Mouse (Mus musculus): ENCODE measurements around the gene Eif2ak3. TPM values are rescaled to one million over a fixed set of nuclear protein-coding genes. Genes with fewer than 3 reads are reported as not detected.

Gene Eif2ak3
- polyA plus RNA-seq, 1 experiment from 2014 or later: 9.8 TPM

DNA sequence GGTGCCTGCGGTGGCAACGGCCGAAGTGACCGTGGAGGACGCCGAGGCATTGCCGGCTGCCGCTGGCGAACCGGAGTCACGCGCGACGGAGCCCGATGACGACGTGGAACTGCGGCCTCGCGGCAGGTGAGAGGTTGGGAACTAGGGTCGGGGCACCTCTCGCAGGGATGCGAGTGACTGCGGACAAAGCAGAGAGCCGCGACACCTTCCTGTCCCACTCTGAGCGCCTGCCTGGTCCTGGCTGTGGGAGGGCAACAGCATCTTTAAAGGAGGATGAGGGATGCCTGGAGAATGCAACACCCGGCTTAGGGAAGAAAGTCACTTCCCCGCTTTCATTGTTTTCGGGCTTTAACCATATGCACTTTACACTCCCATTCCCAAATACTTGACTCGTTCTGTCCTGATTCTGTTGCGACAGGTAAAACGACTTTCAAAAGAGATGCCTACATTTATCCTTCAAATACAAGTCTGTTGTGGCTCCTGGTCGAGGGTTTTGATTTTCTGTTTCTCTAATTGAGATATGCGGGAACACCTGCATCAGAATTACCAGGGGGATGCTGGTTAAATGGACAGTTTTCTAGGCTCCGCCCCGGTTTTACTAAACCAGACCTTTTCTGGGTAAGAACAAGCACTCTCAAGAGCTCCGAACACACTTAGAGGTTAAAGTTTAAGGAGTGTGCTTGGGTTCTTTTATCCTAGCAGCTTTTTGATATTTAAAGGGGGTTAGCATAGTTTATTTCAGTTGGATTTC, 756 bp downstream of the Eif2ak3 start:
- WGBS: 1% methylated on average over 38 of the region's 38 CpGs
- Histone ChIP-seq H3K36me3 (ENCODE audit: control insufficient read depth, insufficient read depth, low read length) (no peaks in the 10 kb centered on the region), H3K4me3 (ENCODE audit: low read length) (peak overlapping the region; percentile 95), H3K4me1 (ENCODE audit: control insufficient read depth, insufficient read depth, low read length) (peaks cover 7% of the 10 kb centered on the region; the same call in 1 of the 2 replicates), H3K27ac (ENCODE audit: low read depth, low read length) (no peak overlapping the region), H3K9ac (ENCODE audit: low read depth, low read length) (peak overlapping the region; percentile 86), H3K9me3 (ENCODE audit: control insufficient read depth, low read length) (no peaks in the 10 kb centered on the region), H3K4me2 (replicated peaks; ENCODE audit: low read depth, low read length) (peak overlapping the region; percentile 77), H3K27me3 (ENCODE audit: control insufficient read depth, insufficient read depth, low read length) (no peaks in the 10 kb centered on the region)
- ATAC-seq (ENCODE audit: low FRiP score, low TSS enrichment): no peak; the same call in 1 of the 2 replicates

DNA sequence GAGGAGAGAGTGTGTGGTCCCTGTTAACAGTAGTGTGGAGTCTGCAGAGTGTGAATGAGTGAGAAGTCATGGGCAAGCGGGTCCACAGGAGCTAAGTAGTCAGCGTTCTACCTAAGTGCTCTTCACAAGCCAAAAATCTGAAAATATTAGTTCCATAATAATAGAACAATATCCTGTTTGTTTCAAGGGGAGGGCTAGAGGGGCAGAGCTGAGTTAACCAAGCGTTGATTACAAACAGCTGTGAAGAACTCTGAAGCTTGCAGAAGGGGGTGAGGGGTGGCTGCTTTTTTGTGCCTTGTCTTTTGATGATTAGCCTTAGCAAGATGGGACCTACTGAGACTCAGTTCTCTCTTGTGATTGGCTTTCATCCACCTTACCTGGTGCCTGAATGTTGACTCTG, 3.1 kb downstream of the Eif2ak3 start:
- Histone ChIP-seq H3K4me2 (replicated peaks; ENCODE audit: low read depth, low read length) (no peak overlapping the region), H3K9ac (ENCODE audit: low read depth, low read length) (no peak overlapping the region), H3K9me3 (ENCODE audit: control insufficient read depth, low read length) (no peaks in the 10 kb centered on the region), H3K36me3 (ENCODE audit: control insufficient read depth, insufficient read depth, low read length) (no peaks in the 10 kb centered on the region), H3K27ac (ENCODE audit: low read depth, low read length) (no peak overlapping the region), H3K27me3 (ENCODE audit: control insufficient read depth, insufficient read depth, low read length) (no peaks in the 10 kb centered on the region), H3K4me1 (ENCODE audit: control insufficient read depth, insufficient read depth, low read length) (peaks cover 7% of the 10 kb centered on the region; the same call in 1 of the 2 replicates), H3K4me3 (ENCODE audit: low read length) (no peak overlapping the region)
- 63% methylated on average over 3 of the region's 3 CpGs for WGBS
- ATAC-seq (ENCODE audit: low FRiP score, low TSS enrichment): no peak

DNA sequence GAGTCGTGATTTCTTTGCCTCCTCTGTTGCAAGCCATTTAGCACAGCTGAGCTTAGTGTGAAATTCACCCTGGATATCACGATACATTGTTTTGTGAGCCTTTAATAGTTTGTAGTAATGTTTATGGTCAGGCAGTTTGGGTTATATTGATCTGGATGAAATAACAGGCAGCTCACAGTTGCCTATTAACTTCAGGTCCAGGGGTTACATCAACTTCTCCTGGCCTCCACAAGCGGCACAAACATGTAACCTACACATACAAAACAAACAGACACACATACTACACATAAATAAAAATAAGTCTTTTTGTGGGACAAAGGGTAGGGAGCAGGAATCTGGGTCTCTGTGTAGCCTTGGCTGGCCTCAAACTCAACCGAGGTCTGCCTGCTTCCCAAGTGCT, 9.1 kb downstream of the Eif2ak3 start:
- no peak overlapping the region for H3K9ac ChIP-seq (ENCODE audit: low read depth, low read length)
- H3K4me2 ChIP-seq (replicated peaks; ENCODE audit: low read depth, low read length): no peak overlapping the region
- 59% methylated on average over 4 of the region's 4 CpGs for WGBS
- H3K9me3 ChIP-seq (ENCODE audit: control insufficient read depth, low read length): no peaks in the 10 kb centered on the region
- H3K36me3 ChIP-seq (ENCODE audit: control insufficient read depth, insufficient read depth, low read length): no peaks in the 10 kb centered on the region
- H3K27ac ChIP-seq (ENCODE audit: low read depth, low read length): no peak overlapping the region
- no peak for ATAC-seq (ENCODE audit: low FRiP score, low TSS enrichment)
- no peak overlapping the region for H3K4me3 ChIP-seq (ENCODE audit: low read length)
- H3K27me3 ChIP-seq (ENCODE audit: control insufficient read depth, insufficient read depth, low read length): no peaks in the 10 kb centered on the region
- no peaks in the 10 kb centered on the region for H3K4me1 ChIP-seq (ENCODE audit: control insufficient read depth, insufficient read depth, low read length)

DNA sequence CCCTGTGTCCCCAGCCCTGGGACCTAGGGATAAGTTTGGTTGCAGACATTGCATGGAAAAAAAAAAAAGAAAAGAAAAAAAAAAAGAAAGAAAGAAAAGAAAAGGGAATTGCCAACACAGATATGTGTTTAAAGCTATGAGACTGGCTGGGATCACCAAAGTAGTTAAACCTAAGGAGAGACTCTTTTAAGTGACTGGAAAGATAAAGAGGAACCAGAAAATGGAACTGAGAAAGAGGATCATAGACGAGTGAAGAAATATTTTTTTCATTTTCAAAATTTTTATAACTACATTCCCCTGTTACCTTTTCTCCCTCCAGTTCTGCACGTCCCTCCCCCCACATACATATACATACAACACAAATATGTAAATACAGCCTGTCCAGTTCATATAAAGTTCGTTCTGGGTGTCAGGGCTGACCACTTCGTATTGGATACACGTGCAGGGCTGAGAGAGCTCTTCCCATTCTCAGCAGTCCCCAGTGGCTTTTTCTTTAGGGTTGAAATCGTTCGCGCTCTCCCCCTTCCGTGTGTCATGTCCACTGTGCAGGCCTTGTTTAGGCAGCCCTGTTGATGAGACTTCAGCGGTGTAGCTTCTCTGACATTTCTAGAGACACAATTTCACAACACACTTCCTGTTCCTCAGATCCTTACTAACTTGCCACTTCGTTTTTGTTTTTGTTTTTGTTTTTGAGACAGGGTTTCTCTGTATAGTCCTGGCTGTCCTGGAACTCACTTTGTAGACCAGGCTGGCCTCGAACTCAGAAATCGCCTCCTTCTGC, 11.4 kb downstream of the Eif2ak3 start:
- 92% methylated on average over 13 of the region's 13 CpGs for WGBS
- no peaks in the 10 kb centered on the region for H3K9me3 ChIP-seq (ENCODE audit: control insufficient read depth, low read length)
- no peaks in the 10 kb centered on the region for H3K27me3 ChIP-seq (ENCODE audit: control insufficient read depth, insufficient read depth, low read length)
- H3K4me2 ChIP-seq (replicated peaks; ENCODE audit: low read depth, low read length): no peak overlapping the region
- H3K27ac ChIP-seq (ENCODE audit: low read depth, low read length): no peak overlapping the region
- H3K4me1 ChIP-seq (ENCODE audit: control insufficient read depth, insufficient read depth, low read length): no peaks in the 10 kb centered on the region
- no peak for ATAC-seq (ENCODE audit: low FRiP score, low TSS enrichment)
- H3K4me3 ChIP-seq (ENCODE audit: low read length): no peak overlapping the region
- no peak overlapping the region for H3K9ac ChIP-seq (ENCODE audit: low read depth, low read length)
- H3K36me3 ChIP-seq (ENCODE audit: control insufficient read depth, insufficient read depth, low read length): peaks cover 8% of the 10 kb centered on the region; the same call in 1 of the 2 replicates

DNA sequence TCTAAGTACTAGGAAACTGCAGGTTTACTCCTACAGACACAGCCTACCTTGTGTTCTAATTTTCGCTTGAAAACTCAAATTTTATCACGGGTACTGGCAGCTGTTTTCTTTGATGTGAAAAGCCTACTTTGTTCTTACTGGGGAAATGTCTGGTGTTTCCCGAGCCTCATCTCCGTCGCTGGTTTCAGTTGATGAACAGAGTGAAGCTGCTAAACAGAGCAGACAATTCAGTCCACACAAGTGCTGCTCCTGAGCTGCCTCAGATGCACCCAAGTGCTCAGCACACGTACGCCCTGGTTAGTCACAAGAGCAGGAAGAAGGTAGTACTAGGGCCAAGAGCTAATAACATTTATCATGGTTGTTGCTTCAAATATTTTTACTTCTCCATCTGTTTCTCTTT, 18.4 kb downstream of the Eif2ak3 start:
- 86% methylated on average over 7 of the region's 7 CpGs for WGBS
- Histone ChIP-seq H3K36me3 (ENCODE audit: control insufficient read depth, insufficient read depth, low read length) (peaks cover 8% of the 10 kb centered on the region; the same call in 1 of the 2 replicates), H3K4me3 (ENCODE audit: low read length) (no peak overlapping the region), H3K27me3 (ENCODE audit: control insufficient read depth, insufficient read depth, low read length) (no peaks in the 10 kb centered on the region), H3K9me3 (ENCODE audit: control insufficient read depth, low read length) (no peaks in the 10 kb centered on the region), H3K27ac (ENCODE audit: low read depth, low read length) (no peak overlapping the region), H3K9ac (ENCODE audit: low read depth, low read length) (no peak overlapping the region), H3K4me1 (ENCODE audit: control insufficient read depth, insufficient read depth, low read length) (no peaks in the 10 kb centered on the region), H3K4me2 (replicated peaks; ENCODE audit: low read depth, low read length) (no peak overlapping the region)
- no peak for ATAC-seq (ENCODE audit: low FRiP score, low TSS enrichment)

DNA sequence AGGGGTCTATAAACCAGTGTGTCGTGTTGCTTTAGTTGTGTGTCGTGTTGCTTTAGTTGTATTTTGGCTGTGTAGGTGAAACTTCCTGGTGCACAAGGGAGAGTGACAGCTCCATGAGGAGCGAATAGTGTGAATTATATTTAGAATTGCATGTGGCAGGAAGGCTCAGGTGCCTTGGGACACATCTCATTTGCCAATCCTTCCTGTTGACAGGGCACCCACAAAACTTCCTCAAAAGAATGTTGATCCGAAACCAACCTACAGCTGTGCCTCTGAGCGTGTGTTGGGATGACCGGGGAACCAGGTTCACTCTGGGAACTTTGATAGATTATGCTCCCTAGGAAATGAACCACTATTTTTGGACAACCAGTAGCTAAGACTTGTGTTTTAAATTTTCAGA, 20.0 kb downstream of the Eif2ak3 start:
- Histone ChIP-seq H3K36me3 (ENCODE audit: control insufficient read depth, insufficient read depth, low read length) (peaks cover 4% of the 10 kb centered on the region; the same call in 1 of the 2 replicates), H3K27me3 (ENCODE audit: control insufficient read depth, insufficient read depth, low read length) (no peaks in the 10 kb centered on the region), H3K4me1 (ENCODE audit: control insufficient read depth, insufficient read depth, low read length) (no peaks in the 10 kb centered on the region), H3K9me3 (ENCODE audit: control insufficient read depth, low read length) (no peaks in the 10 kb centered on the region), H3K4me3 (ENCODE audit: low read length) (no peak overlapping the region), H3K27ac (ENCODE audit: low read depth, low read length) (no peak overlapping the region), H3K4me2 (replicated peaks; ENCODE audit: low read depth, low read length) (no peak overlapping the region), H3K9ac (ENCODE audit: low read depth, low read length) (no peak overlapping the region)
- no peak for ATAC-seq (ENCODE audit: low FRiP score, low TSS enrichment)
- WGBS: 88% methylated on average over 6 of the region's 6 CpGs

DNA sequence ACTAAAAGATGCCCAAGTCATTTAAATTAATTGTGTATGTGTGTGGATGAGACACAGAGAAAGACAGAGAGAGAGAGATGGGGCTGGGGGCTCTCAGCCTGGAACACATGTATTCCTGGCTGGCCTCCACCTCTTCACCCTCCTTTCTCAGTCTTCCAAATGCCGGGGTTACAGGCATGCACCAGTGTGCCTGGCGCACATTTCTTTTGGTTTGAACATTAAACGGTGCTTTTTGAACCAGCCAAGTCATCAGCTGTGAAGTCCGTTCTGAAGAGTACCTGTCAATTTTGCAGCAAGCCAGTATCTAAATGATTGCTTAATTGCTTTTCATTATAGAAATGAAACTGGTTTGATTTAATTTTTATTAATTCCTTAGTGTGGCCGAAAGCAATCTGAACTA, 22.4 kb downstream of the Eif2ak3 start:
- no peaks in the 10 kb centered on the region for H3K4me1 ChIP-seq (ENCODE audit: control insufficient read depth, insufficient read depth, low read length)
- no peak overlapping the region for H3K27ac ChIP-seq (ENCODE audit: low read depth, low read length)
- no peaks in the 10 kb centered on the region for H3K27me3 ChIP-seq (ENCODE audit: control insufficient read depth, insufficient read depth, low read length)
- no peak overlapping the region for H3K9ac ChIP-seq (ENCODE audit: low read depth, low read length)
- WGBS: 78% methylated on average over 5 of the region's 5 CpGs
- ATAC-seq (ENCODE audit: low FRiP score, low TSS enrichment): no peak
- H3K9me3 ChIP-seq (ENCODE audit: control insufficient read depth, low read length): no peaks in the 10 kb centered on the region
- H3K4me3 ChIP-seq (ENCODE audit: low read length): no peak overlapping the region
- H3K36me3 ChIP-seq (ENCODE audit: control insufficient read depth, insufficient read depth, low read length): no peaks in the 10 kb centered on the region
- H3K4me2 ChIP-seq (replicated peaks; ENCODE audit: low read depth, low read length): no peak overlapping the region

DNA sequence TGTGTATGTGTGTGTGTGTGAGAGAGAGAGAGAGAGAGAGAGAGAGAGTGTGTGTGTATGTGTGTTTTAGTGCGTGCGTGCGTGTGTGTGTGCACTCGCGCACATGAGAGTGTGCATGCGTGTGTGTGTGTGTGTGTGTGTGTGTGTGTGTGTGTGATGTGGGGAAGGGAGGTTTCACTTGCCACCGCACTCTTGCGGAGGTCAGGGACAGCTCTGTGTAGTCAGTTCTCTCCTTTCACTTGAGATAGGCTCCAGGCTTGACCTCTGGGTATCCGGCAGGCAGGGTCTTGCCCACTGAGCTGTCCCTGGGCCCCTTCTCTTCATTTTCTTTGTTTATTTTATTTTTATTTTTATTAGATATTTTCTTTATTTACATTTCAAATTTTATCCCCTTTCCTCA, 23.0 kb downstream of the Eif2ak3 start:
- H3K4me2 ChIP-seq (replicated peaks; ENCODE audit: low read depth, low read length): no peak overlapping the region

DNA sequence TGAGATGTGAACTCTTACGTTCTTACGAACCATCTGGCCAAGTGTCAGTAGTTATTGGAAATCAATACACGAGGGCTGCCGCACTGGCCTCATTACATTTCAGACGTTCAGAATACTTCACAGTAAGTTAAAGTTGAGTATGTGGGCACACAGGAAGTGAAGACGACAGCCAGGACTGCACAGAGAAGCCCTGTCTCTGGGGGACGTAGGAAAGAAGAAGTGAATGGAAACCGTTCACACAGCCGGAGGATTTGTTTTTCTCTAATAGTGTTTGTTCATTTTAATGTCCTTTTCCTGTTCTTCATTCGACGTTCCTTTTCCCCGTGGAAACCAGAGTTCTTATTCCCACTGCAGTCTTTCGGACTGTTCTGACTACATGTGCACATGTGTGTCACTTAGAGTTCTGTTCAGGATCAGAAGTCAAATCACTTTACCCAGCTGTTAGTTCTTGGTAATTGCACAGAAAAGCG, 27.2 kb downstream of the Eif2ak3 start:
- no peaks in the 10 kb centered on the region for H3K27me3 ChIP-seq (ENCODE audit: control insufficient read depth, insufficient read depth, low read length)
- H3K9me3 ChIP-seq (ENCODE audit: control insufficient read depth, low read length): no peaks in the 10 kb centered on the region
- H3K27ac ChIP-seq (ENCODE audit: low read depth, low read length): no peak overlapping the region
- H3K9ac ChIP-seq (ENCODE audit: low read depth, low read length): no peak overlapping the region
- no peak overlapping the region for H3K4me2 ChIP-seq (replicated peaks; ENCODE audit: low read depth, low read length)
- no peak for ATAC-seq (ENCODE audit: low FRiP score, low TSS enrichment)
- H3K36me3 ChIP-seq (ENCODE audit: control insufficient read depth, insufficient read depth, low read length): no peaks in the 10 kb centered on the region
- H3K4me1 ChIP-seq (ENCODE audit: control insufficient read depth, insufficient read depth, low read length): no peaks in the 10 kb centered on the region
- H3K4me3 ChIP-seq (ENCODE audit: low read length): no peak overlapping the region
- WGBS: 69% methylated on average over 14 of the region's 14 CpGs

More for the DNA sequence above, 23.0 kb downstream of the Eif2ak3 start:
- no peak overlapping the region for H3K4me3 ChIP-seq (ENCODE audit: low read length)
- H3K27me3 ChIP-seq (ENCODE audit: control insufficient read depth, insufficient read depth, low read length): no peaks in the 10 kb centered on the region
- WGBS: 95% methylated on average over 9 of the region's 9 CpGs
- no peaks in the 10 kb centered on the region for H3K36me3 ChIP-seq (ENCODE audit: control insufficient read depth, insufficient read depth, low read length)
- H3K27ac ChIP-seq (ENCODE audit: low read depth, low read length): no peak overlapping the region
- no peaks in the 10 kb centered on the region for H3K4me1 ChIP-seq (ENCODE audit: control insufficient read depth, insufficient read depth, low read length)
- no peak for ATAC-seq (ENCODE audit: low FRiP score, low TSS enrichment)
- H3K9ac ChIP-seq (ENCODE audit: low read depth, low read length): no peak overlapping the region
- H3K9me3 ChIP-seq (ENCODE audit: control insufficient read depth, low read length): no peaks in the 10 kb centered on the region
